Mouse (Mus musculus) MEL (cell line): ENCODE data around the gene Usp29. TPM values are rescaled to one million over a fixed set of nuclear protein-coding genes. Genes with fewer than 3 reads are reported as not detected.

Experiments
- DNase-seq: peaks from one replicate; pipeline ENCODE4 v3.0.0; 2011; ENCODE audit warnings: low read depth, low spot score
- H3K27ac ChIP-seq: 2 replicates; pipeline ENCODE4 v1.5.1; 2012; ENCODE audit warnings: low read depth, mild to moderate bottlenecking, control low read depth, low read length, moderate library complexity; ENCODE audit not compliant: control insufficient read depth
- H3K27me3 ChIP-seq, 2 experiments: fragments of 150-350 bp in 1 of 2; sonication (generic) in 1 of 2; 2 replicates each; pipeline ENCODE4 v1.6.1; 2012; ENCODE audit warnings: low read length in 2 of 2, mild to moderate bottlenecking in 2 of 2, improper control_type of control experiment in 1 of 2, moderate library complexity in 1 of 2; ENCODE audit not compliant: insufficient read depth in 2 of 2, control insufficient read depth in 1 of 2
- H3K36me3 ChIP-seq, 2 experiments: 2 replicates each; pipeline ENCODE4 v1.6.1; 2012 to 2014; ENCODE audit warnings: low read length in 2 of 2, improper control_type of control experiment in 1 of 2, inconsistent platforms in 1 of 2, mild to moderate bottlenecking in 1 of 2; ENCODE audit not compliant: insufficient read depth in 2 of 2, control insufficient read depth in 1 of 2
- H3K4me1 ChIP-seq, 2 experiments: fragments of 150-350 bp in 1 of 2; sonication (generic) in 1 of 2; 2 replicates each; pipeline ENCODE4 v1.6.1; 2012; ENCODE audit warnings: low read length in 2 of 2, improper control_type of control experiment in 1 of 2, mild to moderate bottlenecking in 1 of 2; ENCODE audit not compliant: insufficient read depth in 2 of 2, control insufficient read depth in 1 of 2
- H3K4me3 ChIP-seq, 2 experiments: fragments of 150-350 bp in 1 of 2; sonication (generic) in 1 of 2; 2 replicates each; pipeline ENCODE4 v1.5.1; 2012; ENCODE audit warnings: low read depth in 2 of 2, low read length in 2 of 2, mild to moderate bottlenecking in 2 of 2, moderate library complexity in 2 of 2, control low read depth in 1 of 2, improper control_type of control experiment in 1 of 2; ENCODE audit not compliant: control insufficient read depth in 1 of 2, insufficient read depth in 1 of 2
- H3K79me2 ChIP-seq: 2 replicates; pipeline ENCODE4 v1.6.1; 2012; ENCODE audit warnings: mild to moderate bottlenecking, low read length, moderate library complexity; ENCODE audit not compliant: control insufficient read depth, poor library complexity, insufficient read depth
- H3K9ac ChIP-seq: 2 replicates; pipeline ENCODE4 v1.6.1; 2012; ENCODE audit warnings: low read depth, mild to moderate bottlenecking, control low read depth, low read length, moderate library complexity; ENCODE audit not compliant: control insufficient read depth, poor library complexity, severe bottlenecking
- H3K9me3 ChIP-seq: fragments of 150-350 bp; sonication (generic); replicated peaks from 2 replicates; pipeline ENCODE4 v1.6.1; 2012; ENCODE audit warnings: mild to moderate bottlenecking, low read length, improper control_type of control experiment, moderate library complexity; ENCODE audit not compliant: insufficient read depth
- CHD2 ChIP-seq: IDR thresholded peaks from 2 replicates; pipeline ENCODE4 v1.6.1; 2011; ENCODE audit warnings: low read length, improper control_type of control experiment
- ELF1 ChIP-seq: IDR thresholded peaks from 2 replicates; pipeline ENCODE4 v1.6.1; 2014; ENCODE audit warnings: low read depth, mild to moderate bottlenecking, inconsistent platforms, low read length, improper control_type of control experiment, moderate library complexity
- ETS1 ChIP-seq: IDR thresholded peaks from 2 replicates; pipeline ENCODE4 v1.6.1; 2012; ENCODE audit warnings: low read depth, mild to moderate bottlenecking, inconsistent platforms, low read length, improper control_type of control experiment, moderate library complexity
- GABPA ChIP-seq: IDR thresholded peaks from 2 replicates; pipeline ENCODE4 v1.6.1; 2012; ENCODE audit warnings: low read depth, mild to moderate bottlenecking, inconsistent platforms, low read length, improper control_type of control experiment, moderate library complexity
- JUND ChIP-seq: IDR thresholded peaks from 2 replicates; pipeline ENCODE4 v1.6.1; 2011; ENCODE audit warnings: low read depth, mild to moderate bottlenecking, improper control_type of control experiment, low read length
- KAT2A ChIP-seq: conservative IDR thresholded peaks from 2 replicates; pipeline ENCODE4 v1.6.1; 2012; ENCODE audit warnings: low read depth, low read length, improper control_type of control experiment, inconsistent platforms
- MAZ ChIP-seq: IDR thresholded peaks from 2 replicates; pipeline ENCODE4 v1.6.1; 2012; ENCODE audit warnings: low read depth, mild to moderate bottlenecking, inconsistent platforms, low read length, improper control_type of control experiment
- MEF2A ChIP-seq: IDR thresholded peaks from 2 replicates; pipeline ENCODE4 v1.6.1; 2014; ENCODE audit warnings: low read depth, mild to moderate bottlenecking, inconsistent platforms, low read length, improper control_type of control experiment; ENCODE audit not compliant: poor library complexity, insufficient replicate concordance, severe bottlenecking; ENCODE audit errors: extremely low read depth
- MXI1 ChIP-seq: IDR thresholded peaks from 2 replicates; pipeline ENCODE4 v1.6.1; 2011; ENCODE audit warnings: mild to moderate bottlenecking, low read depth, low read length, improper control_type of control experiment
- MYB ChIP-seq: IDR thresholded peaks from 2 replicates; pipeline ENCODE4 v1.6.1; 2011; ENCODE audit warnings: mild to moderate bottlenecking, low read depth, low read length, improper control_type of control experiment
- MYC ChIP-seq: IDR thresholded peaks from 2 replicates; pipeline ENCODE4 v1.6.1; 2011; ENCODE audit warnings: low read depth, mild to moderate bottlenecking, low read length, improper control_type of control experiment, moderate library complexity
- TCF12 ChIP-seq: IDR thresholded peaks from 2 replicates; pipeline ENCODE4 v1.6.1; 2014; ENCODE audit warnings: low read depth, mild to moderate bottlenecking, inconsistent platforms, low read length, improper control_type of control experiment, moderate library complexity
- UBTF ChIP-seq: IDR thresholded peaks from 2 replicates; pipeline ENCODE4 v1.6.1; 2012; ENCODE audit warnings: low read depth, mild to moderate bottlenecking, inconsistent platforms, low read length, improper control_type of control experiment, moderate library complexity, borderline replicate concordance; ENCODE audit not compliant: insufficient read depth
- ZKSCAN1 ChIP-seq: IDR thresholded peaks from 2 replicates; pipeline ENCODE4 v1.6.1; 2012; ENCODE audit warnings: low read depth, mild to moderate bottlenecking, inconsistent platforms, low read length, improper control_type of control experiment, moderate library complexity
- ZMIZ1 ChIP-seq: IDR thresholded peaks from 2 replicates; pipeline ENCODE4 v1.6.1; 2012; ENCODE audit warnings: low read depth, mild to moderate bottlenecking, inconsistent platforms, low read length, improper control_type of control experiment, moderate library complexity
- polyA plus RNA-seq, 2 experiments: library from polyadenylated mRNA; stranded (reverse) in 1 of 2; unstranded in 1 of 2; fragments of >175 nt in 1 of 2; fragments of >200 nt in 1 of 2; gene quantifications; 2 replicates each; pipeline versions ENCODE4 v1.2.1 to v1.2.4; 2012; ENCODE audit warnings: low replicate concordance in 2 of 2, low read depth in 1 of 2; ENCODE audit not compliant: insufficient read length in 2 of 2, insufficient read depth in 1 of 2, missing spikeins in 1 of 2
- total RNA-seq: library from RNA; depleted of rRNA; stranded (reverse); fragments of 300-350 nt; gene quantifications from 2 replicates; pipeline ENCODE4 v1.2.3, GENCODE M21; 2012

Gene Usp29
- total and polyA plus RNA-seq, 3 experiments = not detected

DNA sequence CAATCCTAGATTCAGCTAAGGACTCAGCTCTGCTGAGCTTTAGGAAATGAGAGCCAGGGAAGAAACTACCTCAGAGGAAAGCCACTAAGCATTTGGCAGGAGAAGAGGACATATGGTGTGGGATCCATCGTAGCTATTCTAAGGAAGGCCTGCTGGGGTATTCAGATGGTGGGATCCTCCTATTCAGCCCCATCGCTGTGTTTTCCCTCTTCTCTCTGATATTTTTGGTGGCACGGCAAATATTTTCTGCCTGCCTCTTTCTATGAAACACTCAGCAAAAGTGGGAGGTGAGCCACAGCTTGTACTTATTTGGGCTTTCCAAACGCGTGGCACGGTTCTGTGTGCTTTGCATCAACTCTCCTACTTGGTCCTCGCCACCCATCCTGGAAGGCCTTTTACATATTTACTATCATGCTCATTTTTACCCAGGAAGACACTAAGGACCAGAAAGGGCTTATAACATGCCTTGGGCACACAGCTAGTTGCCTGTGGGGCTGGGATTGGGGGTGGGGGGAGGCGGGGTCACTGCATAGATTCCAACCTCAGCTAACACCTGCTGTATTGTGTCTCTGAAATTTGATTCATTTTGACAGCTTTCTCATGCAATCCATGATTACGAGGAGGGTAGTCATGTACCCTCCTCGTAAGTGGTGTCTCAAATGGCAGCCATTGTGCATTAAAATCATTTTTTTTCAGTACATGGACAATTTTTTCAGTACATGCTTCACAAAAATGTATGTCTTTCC lies 46.1 kb downstream of the Usp29 start:
- Histone ChIP-seq H3K27ac (no peak overlapping the region), H3K9me3 (no peaks in the 10 kb centered on the region), H3K27me3 (no peaks in the 10 kb centered on the region), H3K4me1 (no peaks in the 10 kb centered on the region), H3K79me2 (no peaks in the 10 kb centered on the region), H3K9ac (no peak overlapping the region), H3K4me3 (no peak overlapping the region), H3K36me3 (no peaks in the 10 kb centered on the region)
- DNase-seq = no peak
- no peak for TF ChIP-seq JUND
- TF ChIP-seq MYC = no peak
- TF ChIP-seq MYB = no peak
- TF ChIP-seq ZMIZ1 = no peak
- no peak for TF ChIP-seq ZKSCAN1
- TF ChIP-seq CHD2 = no peak
- TF ChIP-seq MAZ = no peak
- TF ChIP-seq ETS1 = no peak

- H3K27ac ChIP-seq = no peak overlapping the region
- DNase-seq = no peak
- H3K79me2 ChIP-seq = no peaks in the 10 kb centered on the region
- H3K9me3 ChIP-seq = no peaks in the 10 kb centered on the region
- no peaks in the 10 kb centered on the region for H3K27me3 ChIP-seq
- H3K36me3 ChIP-seq = no peaks in the 10 kb centered on the region
- no peak overlapping the region for H3K4me3 ChIP-seq
- H3K4me1 ChIP-seq = no peaks in the 10 kb centered on the region
- TF ChIP-seq ELF1 (no peak), UBTF (no peak)
- TF ChIP-seq, all 39 proteins: peak for 0
- no peak overlapping the region for H3K9ac ChIP-seq
Observed at GRCm38 (mm10) chr7:6777107-6777506, 46.7 kb downstream of the Usp29 start.

GRCm38 (mm10) chr7:6777689-6778088 lies 47.3 kb downstream of the Usp29 start:
- H3K36me3 ChIP-seq = no peaks in the 10 kb centered on the region
- H3K9me3 ChIP-seq = no peaks in the 10 kb centered on the region
- H3K79me2 ChIP-seq = no peaks in the 10 kb centered on the region
- H3K9ac ChIP-seq = no peak overlapping the region
- no peaks in the 10 kb centered on the region for H3K4me1 ChIP-seq
- no peak overlapping the region for H3K4me3 ChIP-seq
- H3K27ac ChIP-seq = no peak overlapping the region
- TF ChIP-seq MXI1 (no peak), CHD2 (no peak), KAT2A (no peak), TCF12 (no peak), UBTF (no peak), MEF2A (no peak), GABPA (no peak)
- H3K27me3 ChIP-seq = no peaks in the 10 kb centered on the region
- DNase-seq = no peak
